Mouse (Mus musculus) mouse trophoblast stem cell (cell line): ENCODE measurements around the gene Spred1.

ENCODE experiments used
- in situ Hi-C, 2 experiments: fragments of 300-500 bp; cut with MseI, MboI; formaldehyde crosslinking; loops; 2 replicates in 1 of 2; 3 replicates in 1 of 2; pipeline ENCODE4 v1.15.1; 2025

Spred1 gene

GRCm38 (mm10) chr2:117176937-117177336, 55.8 kb downstream of the Spred1 start:
- in situ Hi-C loops = no loop called here

GRCm38 (mm10) chr2:117180250-117180885, 59.2 kb downstream of the Spred1 start:
- in situ Hi-C loops = loop anchor here (5.0 kb wide), 1 partner anchor 278 kb away; no protein-coding TSS in a partner anchor

- in situ Hi-C loops = no loop called here
Observed at GRCm38 (mm10) chr2:117185587-117185986, 64.4 kb downstream of the Spred1 start.

GRCm38 (mm10) chr2:117190915-117191314, 69.7 kb downstream of the Spred1 start:
- in situ Hi-C loops = no loop called here

GRCm38 (mm10) chr2:117194309-117194708, 73.1 kb downstream of the Spred1 start:
- in situ Hi-C loops = no loop called here

GRCm38 (mm10) chr2:117195151-117195550, 74.0 kb downstream of the Spred1 start:
- in situ Hi-C loops = no loop called here

- in situ Hi-C loops = no loop called here
Observed at GRCm38 (mm10) chr2:117195578-117195977, 74.4 kb downstream of the Spred1 start.

GRCm38 (mm10) chr2:117200869-117201338, 79.7 kb downstream of the Spred1 start:
- in situ Hi-C loops = no loop called here

DNA sequence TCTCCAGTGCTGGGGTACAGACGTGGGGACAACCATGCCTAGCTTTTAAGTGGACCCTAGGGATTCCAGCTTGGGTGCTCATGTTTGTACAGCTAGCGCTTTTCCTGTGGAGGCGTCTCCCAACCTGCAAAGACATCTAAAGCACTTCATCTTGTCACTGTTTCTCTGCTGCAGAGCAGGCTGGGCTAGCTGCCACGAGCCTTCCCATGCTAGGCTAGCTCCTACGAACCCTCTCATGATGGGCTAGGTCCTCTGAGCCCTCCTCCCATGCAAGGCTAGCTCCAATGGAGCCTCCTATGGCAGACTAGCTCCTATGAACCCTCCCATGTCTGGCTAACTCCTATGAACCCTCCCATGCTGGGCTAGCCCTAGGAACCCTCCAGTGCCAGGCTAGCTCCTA, 82.2 kb downstream of the Spred1 start:
- in situ Hi-C loops = no loop called here

- in situ Hi-C loops = no loop called here
Observed at GRCm38 (mm10) chr2:117204534-117204933, 83.4 kb downstream of the Spred1 start.

DNA sequence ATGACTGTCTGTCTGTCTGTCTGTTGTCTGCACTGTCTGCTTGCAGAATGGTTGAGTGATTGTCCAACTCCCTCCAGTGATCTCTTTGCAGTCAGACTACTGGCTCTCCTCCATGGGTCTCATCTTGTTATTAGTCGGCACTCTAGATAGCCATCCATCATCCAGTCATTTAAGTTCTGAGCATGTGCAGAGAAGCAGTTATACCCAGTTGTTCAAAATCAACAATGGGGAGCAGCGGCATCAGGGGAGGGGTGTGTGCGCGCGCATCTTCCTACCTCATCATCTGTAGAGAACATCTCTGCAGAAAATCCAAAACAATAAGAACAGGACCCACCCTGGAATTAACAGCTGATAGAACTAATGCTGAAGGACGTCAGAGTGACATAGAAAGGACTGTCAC, 83.9 kb downstream of the Spred1 start:
- in situ Hi-C loops = no loop called here

DNA sequence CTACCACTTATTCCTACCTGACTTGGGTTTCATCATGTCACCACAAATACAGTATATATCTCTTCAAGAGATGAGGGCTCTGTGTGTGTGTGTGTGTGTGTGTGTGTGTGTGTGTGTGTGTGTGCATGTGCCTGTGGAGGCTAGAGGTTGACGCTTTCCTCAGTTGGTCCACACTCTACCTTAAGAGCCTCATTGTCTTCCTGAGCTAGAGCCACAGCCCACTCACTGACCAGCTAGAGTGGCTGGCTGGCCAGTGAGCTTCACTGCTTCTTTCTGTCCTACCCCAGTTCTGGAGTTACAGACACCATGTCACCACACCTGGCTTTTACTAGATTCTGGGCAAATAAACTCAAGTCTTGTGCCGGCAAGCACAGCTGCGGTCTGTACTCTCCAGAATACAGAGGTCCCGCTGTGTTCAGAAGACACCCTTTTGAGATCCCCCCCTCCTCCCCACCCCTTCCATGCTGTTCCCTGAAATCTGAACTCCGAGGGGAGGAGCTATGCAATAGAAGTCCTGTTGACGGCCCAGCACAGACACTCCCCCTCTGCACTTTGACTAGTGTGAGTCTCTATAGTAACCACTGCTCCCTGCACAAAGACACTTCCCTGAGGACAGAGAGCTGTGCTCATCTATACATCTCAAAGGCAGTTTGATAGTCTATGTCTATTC, 89.4 kb downstream of the Spred1 start:
- in situ Hi-C loops = no loop called here

GRCm38 (mm10) chr2:117216152-117216551, 95.0 kb downstream of the Spred1 start:
- in situ Hi-C loops = no loop called here

- in situ Hi-C loops = no loop called here
Observed at GRCm38 (mm10) chr2:117217695-117218216, 96.6 kb downstream of the Spred1 start.

DNA sequence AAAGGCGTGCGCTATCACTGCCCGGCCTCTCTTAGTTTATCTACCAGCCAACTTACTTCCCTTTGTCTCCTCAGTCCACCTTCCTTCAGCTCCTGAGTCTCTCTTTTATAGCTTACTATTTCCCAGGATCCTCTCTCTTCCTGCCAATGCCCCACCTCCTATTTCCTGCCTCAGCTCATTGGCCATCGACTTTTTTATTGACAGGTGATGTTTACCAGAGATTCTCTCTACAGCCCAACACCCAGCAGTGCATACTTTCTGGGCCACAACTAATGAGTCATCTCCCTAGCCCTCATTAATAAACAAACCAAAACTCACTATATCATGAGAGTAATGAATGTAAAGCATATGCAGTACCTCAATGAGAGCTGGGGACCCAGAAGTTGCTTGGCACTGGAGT, 98.4 kb downstream of the Spred1 start:
- in situ Hi-C loops = no loop called here

DNA sequence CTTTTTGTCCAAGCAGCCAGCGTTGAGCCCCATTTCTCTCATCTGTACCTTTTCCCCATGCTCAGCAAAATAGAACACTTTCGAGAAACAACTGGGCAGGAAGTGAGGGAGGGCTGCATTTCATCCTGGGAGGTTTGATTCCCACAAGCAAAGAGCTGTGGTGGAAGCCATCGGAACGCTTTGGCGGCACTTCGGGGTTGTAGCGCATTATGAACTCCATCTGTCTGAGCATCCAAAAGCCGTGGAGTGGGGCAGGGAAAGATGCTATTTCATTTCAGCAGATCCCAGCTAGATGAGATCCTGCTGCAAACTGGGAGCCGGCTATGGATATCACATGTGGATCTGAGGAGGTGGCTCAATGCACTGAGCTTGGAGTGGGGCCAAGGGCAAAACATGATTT, 101.5 kb downstream of the Spred1 start:
- in situ Hi-C loops = loop anchor here in 1 of 2 experiments (5.0 kb wide), 1 partner anchor 325 kb away; no protein-coding TSS in a partner anchor

- in situ Hi-C loops = no loop called here
Observed at GRCm38 (mm10) chr2:117228601-117229125, 107.5 kb downstream of the Spred1 start.

DNA sequence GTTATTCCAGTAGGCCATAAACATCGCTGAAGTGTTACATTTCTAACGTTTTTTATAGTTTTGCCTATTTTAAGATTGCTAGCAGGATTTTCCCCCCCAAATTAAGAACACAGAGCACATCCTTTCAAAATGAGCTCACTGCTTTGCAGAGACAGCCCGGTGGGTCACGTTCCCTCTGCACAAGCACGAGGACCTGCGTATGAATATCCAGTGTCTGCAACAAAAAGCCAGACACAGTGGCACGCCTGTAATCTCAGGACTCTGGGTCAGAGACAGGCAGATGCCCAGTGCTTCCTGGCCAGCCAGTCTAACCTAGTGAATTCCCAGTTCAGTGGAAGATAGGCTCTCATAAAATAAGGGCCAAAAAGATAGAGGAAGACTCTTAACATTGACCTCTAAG, 109.1 kb downstream of the Spred1 start:
- in situ Hi-C loops = loop anchor here in 1 of 2 experiments (10.0 kb wide), 1 partner anchor 335 kb away; no protein-coding TSS in a partner anchor

GRCm38 (mm10) chr2:117231257-117231656, 110.1 kb downstream of the Spred1 start:
- in situ Hi-C loops = loop anchor here in 1 of 2 experiments (10.0 kb wide), 1 partner anchor 336 kb away; no protein-coding TSS in a partner anchor
